11 mouse cellular contexts compared by ENCODE assay signal in the genomic region with DNA sequence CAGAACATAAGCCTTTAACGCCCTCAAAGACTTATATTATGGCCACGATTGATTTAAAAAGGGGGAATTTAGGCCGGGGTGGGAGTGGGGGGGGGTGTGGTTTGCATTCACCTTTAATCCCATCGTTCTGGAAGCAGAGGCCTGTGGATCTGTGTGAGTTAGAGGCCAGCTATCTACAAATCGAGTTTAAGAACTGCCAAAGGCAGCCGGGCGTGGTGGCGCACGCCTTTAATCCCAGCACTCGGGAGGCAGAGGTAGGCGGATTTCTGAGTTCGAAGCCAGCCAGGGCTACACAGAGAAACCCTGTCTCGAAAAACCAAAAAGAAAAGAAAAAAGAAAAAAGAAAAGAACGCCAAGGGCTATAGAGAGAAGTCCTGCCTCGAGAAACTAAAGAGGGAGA. TPM values are rescaled to one million over a fixed set of nuclear protein-coding genes. Genes with fewer than 3 reads are reported as not detected.
DNase-seq lines count a peak whose midpoint lies in the region; ATAC-seq and TF ChIP-seq lines count a peak whose summit lies in the region.
"Not testable (repeated sequence)": the region's sequence is repeated elsewhere in the genome, so short reads cannot be mapped to it uniquely, and the experiment has no call there.
"Had no signal": no experiment of that assay in that cellular context is flagged by ENCODE, and none has a peak within 500 bp of the region (broad histone marks: within the 10 kb centered on the region; RNA-seq: fewer than 3 reads in every experiment).

No protein-coding gene starts in this region.

- peak overlapping the region; percentile 73 for H3K4me2 ChIP-seq in heart, embryonic 11.5 days
- H3K4me2 ChIP-seq in hindbrain, embryonic 16.5 days (ENCODE audit: low read length), result peak overlapping the region; percentile 71
- H3K4me2 ChIP-seq in lung, embryonic 14.5 days, result peak overlapping the region; percentile 68
- H3K4me2 ChIP-seq in midbrain, postnatal 0 days (ENCODE audit: low read depth, low read length, poor library complexity, severe bottlenecking), result peak overlapping the region; percentile 63

- not testable (repeated sequence) for H3K9me3 ChIP-seq in heart, embryonic 11.5 days (replicated peaks; ENCODE audit: control insufficient read depth, low read length); hindbrain, embryonic 16.5 days (ENCODE audit: control insufficient read depth, low read length); limb, embryonic 10.5 days (replicated peaks); lung, embryonic 14.5 days (ENCODE audit: low read depth, low read length); midbrain, postnatal 0 days (ENCODE audit: low read length)

- H3K27me3 ChIP-seq in heart, embryonic 11.5 days (ENCODE audit: control insufficient read depth, insufficient read depth, low read length); hindbrain, embryonic 16.5 days (replicated peaks; ENCODE audit: control insufficient read depth, insufficient read depth, low read length); limb, embryonic 10.5 days (ENCODE audit: low read depth, poor library complexity, severe bottlenecking); lung, embryonic 14.5 days (ENCODE audit: insufficient read depth, low read length); midbrain, postnatal 0 days (ENCODE audit: insufficient read depth, low read length): not testable (repeated sequence)

- ATAC-seq in heart, embryonic 11.5 days (replicated peaks; ENCODE audit: insufficient number of reproducible peaks, low FRiP score, low TSS enrichment); hindbrain, embryonic 16.5 days; lung, embryonic 14.5 days (ENCODE audit: insufficient read depth); midbrain, postnatal 0 days (ENCODE audit: low FRiP score): not testable (repeated sequence)

- TF ChIP-seq POLR2A in embryonic fibroblast, embryonic 13.5 days (IDR thresholded peaks at IDR 0.05; ENCODE audit: low read depth, low read length), result not testable (repeated sequence)

- not testable (repeated sequence) for H3K4me1 ChIP-seq in brown adipose tissue, adult 24 weeks (ENCODE audit: control insufficient read depth, insufficient read depth, insufficient read length, low read length); embryonic fibroblast, embryonic 13.5 days (ENCODE audit: control insufficient read depth, insufficient read depth, low read length); lung, embryonic 14.5 days (ENCODE audit: insufficient read depth)
- H3K4me1 ChIP-seq in heart, embryonic 11.5 days (ENCODE audit: control insufficient read depth, insufficient read depth, low read length), result peaks cover 16% of the 10 kb centered on the region
- peaks cover 44% of the 10 kb centered on the region for H3K4me1 ChIP-seq in hindbrain, embryonic 16.5 days (ENCODE audit: control insufficient read depth, insufficient read depth, low read depth, low read length)
- peaks cover 21% of the 10 kb centered on the region for H3K4me1 ChIP-seq in limb, embryonic 10.5 days
- H3K4me1 ChIP-seq in midbrain, postnatal 0 days (ENCODE audit: insufficient read depth, low read length), result peaks cover 21% of the 10 kb centered on the region; the same call in 1 of the 2 replicates

- not testable (repeated sequence) for TF ChIP-seq CTCF in embryonic fibroblast, embryonic 13.5 days (IDR thresholded peaks at IDR 0.05; ENCODE audit: borderline replicate concordance, insufficient read depth, low read length); lung, embryonic 14.5 days (IDR thresholded peaks at IDR 0.05; ENCODE audit: low read depth); midbrain, postnatal 0 days (IDR thresholded peaks at IDR 0.05)

- DNase-seq in limb, embryonic 10.5 days (ENCODE audit: low spot score); lung, embryonic 14.5 days; midbrain, postnatal 0 days (ENCODE audit: low spot score): not testable (repeated sequence)

- H3K27ac ChIP-seq in brown adipose tissue, adult 24 weeks (replicated peaks; ENCODE audit: low read depth, low read length); embryonic fibroblast, embryonic 13.5 days (ENCODE audit: insufficient read depth, low read length); heart, embryonic 11.5 days (ENCODE audit: low read depth, low read length); hindbrain, embryonic 16.5 days (ENCODE audit: low read depth, low read length); limb, embryonic 10.5 days; lung, embryonic 14.5 days (ENCODE audit: low read depth); midbrain, postnatal 0 days (ENCODE audit: low read depth, low read length): not testable (repeated sequence)

- 40% methylated on average over 15 of the region's 15 CpGs for WGBS in heart, embryonic 11.5 days (ENCODE audit: insufficient replicate concordance)
- WGBS in hindbrain, embryonic 16.5 days, result 26% methylated on average over 15 of the region's 15 CpGs
- 47% methylated on average over 15 of the region's 15 CpGs for WGBS in limb, embryonic 10.5 days
- WGBS in lung, embryonic 14.5 days, result 31% methylated on average over 15 of the region's 15 CpGs
- 12% methylated on average over 15 of the region's 15 CpGs for WGBS in midbrain, postnatal 0 days

- H3K36me3 ChIP-seq in heart, embryonic 11.5 days (ENCODE audit: control insufficient read depth, insufficient read depth, low read length); hindbrain, embryonic 16.5 days (ENCODE audit: control insufficient read depth, insufficient read depth, low read length); lung, embryonic 14.5 days (ENCODE audit: insufficient read depth); midbrain, postnatal 0 days (ENCODE audit: insufficient read depth, low read length): not testable (repeated sequence)
- peaks cover 16% of the 10 kb centered on the region for H3K36me3 ChIP-seq in limb, embryonic 10.5 days

- not testable (repeated sequence) for H3K9ac ChIP-seq in heart, embryonic 11.5 days (ENCODE audit: low read depth, low read length)
- H3K9ac ChIP-seq in hindbrain, embryonic 16.5 days (ENCODE audit: low read depth, low read length), result peak overlapping the region; percentile 47
- peak overlapping the region; percentile 99 for H3K9ac ChIP-seq in lung, embryonic 14.5 days
- H3K9ac ChIP-seq in midbrain, postnatal 0 days (replicated peaks; ENCODE audit: low read length, poor library complexity, severe bottlenecking), result peak overlapping the region; percentile 33; the same call in 1 of the 2 replicates

- 0 out of 2 replicates have a peak overlapping the region, but pooled peaks have one; percentile 11 for H3K4me3 ChIP-seq in brown adipose tissue, adult 24 weeks (ENCODE audit: insufficient read depth, low read depth, low read length)
- H3K4me3 ChIP-seq in embryonic fibroblast, embryonic 13.5 days (ENCODE audit: insufficient read depth, low read length), result peak overlapping the region; percentile 96
- peak overlapping the region; percentile 97 for H3K4me3 ChIP-seq in heart, embryonic 11.5 days (ENCODE audit: low read depth, low read length)
- H3K4me3 ChIP-seq in hindbrain, embryonic 16.5 days (ENCODE audit: low read length), result peak overlapping the region; percentile 96
- peak overlapping the region; percentile 78 for H3K4me3 ChIP-seq in limb, embryonic 10.5 days
- H3K4me3 ChIP-seq in lung, embryonic 14.5 days (ENCODE audit: low read depth, low read length), result peak overlapping the region; percentile 96
- H3K4me3 ChIP-seq in midbrain, postnatal 0 days (ENCODE audit: low read depth, low read length), result peak overlapping the region; percentile 100

RNA-seq across cellular contexts. Expression of a gene that starts 1.4 kb away (rescaled TPM):
- polyA plus RNA-seq in brown adipose tissue, adult 24 weeks (2012; ENCODE audit: insufficient read depth, insufficient read length, missing spikeins), result 16.3 and 31.0 TPM in 2 replicates
- polyA plus RNA-seq in embryonic fibroblast, embryonic 13.5 days (2011; ENCODE audit: insufficient read length, low read depth, missing spikeins), result 99.6 and 117 TPM in 2 replicates
- polyA plus RNA-seq in heart, embryonic 11.5 days (2014; fragmentation: Nextera tagmentation; extraction: Ambion mirVana), result 95.0 and 111 TPM in 2 replicates
- polyA plus RNA-seq in hindbrain, embryonic 16.5 days (2015; fragmentation: Nextera tagmentation; extraction: Ambion mirVana), result 341 and 401 TPM in 2 replicates
- 139 and 168 TPM in 2 replicates for polyA plus RNA-seq in limb, embryonic 10.5 days (2016; fragmentation: Nextera tagmentation; extraction: Ambion mirVana)
- 163 and 167 TPM in 2 replicates for polyA plus RNA-seq in lung, embryonic 14.5 days (2014; fragmentation: Nextera tagmentation; extraction: Ambion mirVana)
- 637 and 644 TPM in 2 replicates for total RNA-seq in midbrain, postnatal 0 days (2014; rRNA removed)
- polyA plus RNA-seq in midbrain, postnatal 0 days (2015; fragmentation: Nextera tagmentation; extraction: Ambion mirVana), result 340 and 355 TPM in 2 replicates

RNA-seq across cellular contexts. Expression of a gene that starts 33.9 kb away (rescaled TPM):
- polyA plus RNA-seq in brown adipose tissue, adult 24 weeks (2012; ENCODE audit: insufficient read depth, insufficient read length, missing spikeins), result not detected in 2 replicates
- 0.50 and 1.1 TPM in 2 replicates for polyA plus RNA-seq in embryonic fibroblast, embryonic 13.5 days (2011; ENCODE audit: insufficient read length, low read depth, missing spikeins)
- polyA plus RNA-seq in heart, embryonic 11.5 days (2014; fragmentation: Nextera tagmentation; extraction: Ambion mirVana), result not detected in 2 replicates
- 0.40 and 0.41 TPM in 2 replicates for polyA plus RNA-seq in hindbrain, embryonic 16.5 days (2015; fragmentation: Nextera tagmentation; extraction: Ambion mirVana)
- polyA plus RNA-seq in limb, embryonic 10.5 days (2016; fragmentation: Nextera tagmentation; extraction: Ambion mirVana), result not detected in 2 replicates
- 0.11 TPM in 1 of 2 replicates, not detected in the other for polyA plus RNA-seq in lung, embryonic 14.5 days (2014; fragmentation: Nextera tagmentation; extraction: Ambion mirVana)
- 0.11 and 1.3 TPM in 2 replicates for total RNA-seq in midbrain, postnatal 0 days (2014; rRNA removed)
- 0.83 and 0.91 TPM in 2 replicates for polyA plus RNA-seq in midbrain, postnatal 0 days (2015; fragmentation: Nextera tagmentation; extraction: Ambion mirVana)
- total RNA-seq: common myeloid progenitor, adult 5-6 weeks; megakaryocyte progenitor cell, adult 5-6 weeks had no signal
- polyA plus RNA-seq: G1E; inflammation-experienced regulatory T-cells, adult 6 months had no signal

RNA-seq across cellular contexts. Expression of a gene that starts 46.9 kb away (rescaled TPM):
- polyA plus RNA-seq in brown adipose tissue, adult 24 weeks (2012; ENCODE audit: insufficient read depth, insufficient read length, missing spikeins), result 0.87 and 1.2 TPM in 2 replicates
- polyA plus RNA-seq in embryonic fibroblast, embryonic 13.5 days (2011; ENCODE audit: insufficient read length, low read depth, missing spikeins), result not detected in 2 replicates
- 1.4 and 2.2 TPM in 2 replicates for polyA plus RNA-seq in heart, embryonic 11.5 days (2014; fragmentation: Nextera tagmentation; extraction: Ambion mirVana)
- 1.4 and 2.0 TPM in 2 replicates for polyA plus RNA-seq in hindbrain, embryonic 16.5 days (2015; fragmentation: Nextera tagmentation; extraction: Ambion mirVana)
- 0.39 TPM in 2 replicates for polyA plus RNA-seq in limb, embryonic 10.5 days (2016; fragmentation: Nextera tagmentation; extraction: Ambion mirVana)
- polyA plus RNA-seq in lung, embryonic 14.5 days (2014; fragmentation: Nextera tagmentation; extraction: Ambion mirVana), result 2.3 and 2.4 TPM in 2 replicates
- 1.6 and 2.2 TPM in 2 replicates for total RNA-seq in midbrain, postnatal 0 days (2014; rRNA removed)
- 1.4 TPM in 2 replicates for polyA plus RNA-seq in midbrain, postnatal 0 days (2015; fragmentation: Nextera tagmentation; extraction: Ambion mirVana)

Comparison
In these comparisons a context has a peak if more than half of its experiments do, and no peak if none do; other contexts are left out.
1. H3K4me3 ChIP-seq: peak in every context shown above with its lines; median percentile 100 in midbrain, postnatal 0 days; 97 in heart, embryonic 11.5 days; 96 in embryonic fibroblast, embryonic 13.5 days; 96 in hindbrain, embryonic 16.5 days; 96 in lung, embryonic 14.5 days; 78 in limb, embryonic 10.5 days; 11 in brown adipose tissue, adult 24 weeks.